Mouse (Mus musculus) CD8-positive naive resting alpha-beta T cell, adult 2 months (primary cell): ENCODE measurements at regions not wholly inside any gene's neighbourhood (a gene's known extent, or its start where the extent isn't known, plus 50 kb on each side); places are given as distances from the start of the nearest gene placed in this dataset.
"Not testable (repeated sequence)": the region's sequence is repeated elsewhere in the genome, so short reads cannot be mapped to it uniquely, and the experiment has no call there.

ENCODE experiments used
- DNase-seq, 2 experiments: peaks; one replicate each; pipeline ENCODE4 v3.0.0; 2022; ENCODE audit warnings: low read depth in 2 of 2, low spot score in 2 of 2

DNA sequence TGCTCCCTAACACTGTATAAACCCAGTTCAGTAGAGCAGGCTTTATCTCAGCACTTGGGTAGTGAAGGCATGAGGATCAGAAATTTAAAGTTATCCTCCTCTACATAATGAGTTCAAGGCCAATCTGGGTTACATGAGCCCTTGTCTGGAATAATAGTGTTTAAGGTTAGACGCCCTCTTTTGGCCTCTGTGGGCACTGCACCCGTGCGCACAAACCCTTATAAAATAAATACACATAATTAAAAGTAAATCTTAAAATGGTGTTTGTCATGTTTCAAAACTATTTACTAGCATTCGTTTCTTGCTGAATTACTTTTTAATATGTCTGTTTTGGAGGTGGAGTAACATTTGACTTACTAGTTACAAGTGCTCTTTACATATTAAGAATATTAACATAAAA lies 271.2 kb downstream of the Cyp26b1 start:
- DNase-seq: no peak

DNA sequence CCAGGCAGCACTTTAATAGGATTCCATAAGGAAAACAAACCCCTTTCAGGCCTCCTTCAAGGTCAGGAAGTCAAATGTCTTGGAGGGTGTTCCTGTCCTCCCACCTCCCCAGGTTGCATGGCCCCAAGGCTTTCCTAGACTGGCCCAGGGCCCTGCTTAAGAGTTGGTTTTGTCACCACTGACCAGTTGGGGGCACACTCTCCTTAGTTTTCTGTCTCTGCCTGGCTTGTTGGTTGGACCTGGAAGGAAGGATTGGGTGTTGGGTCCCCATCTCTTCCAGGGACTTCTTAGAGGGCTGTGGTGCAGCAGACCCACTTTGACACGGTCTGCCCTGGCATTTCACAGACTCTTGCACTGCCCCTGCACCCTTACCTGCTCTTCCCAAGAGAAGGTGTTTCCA lies 273.1 kb downstream of the Cyp26b1 start:
- DNase-seq: no peak

DNA sequence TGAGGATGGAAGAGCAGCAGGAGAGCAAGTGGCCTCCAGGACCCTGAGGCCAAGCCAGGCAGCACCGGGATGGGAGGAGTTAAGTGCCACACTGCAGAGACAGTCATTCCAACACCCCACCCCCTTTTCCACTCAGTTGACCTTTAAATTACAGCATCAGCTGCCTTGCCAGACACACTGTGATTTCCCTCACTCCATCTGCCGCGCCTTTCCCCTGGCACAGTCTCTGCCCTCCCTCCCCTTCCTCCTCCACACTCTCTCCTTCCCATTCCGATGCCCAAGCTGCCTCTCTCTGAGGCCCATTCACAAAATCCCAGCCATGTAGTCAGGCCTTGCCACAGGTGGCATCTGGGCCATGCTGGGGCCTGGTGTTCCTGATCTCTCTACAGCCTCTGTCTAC lies 274.9 kb downstream of the Cyp26b1 start:
- DNase-seq: no peak

DNA sequence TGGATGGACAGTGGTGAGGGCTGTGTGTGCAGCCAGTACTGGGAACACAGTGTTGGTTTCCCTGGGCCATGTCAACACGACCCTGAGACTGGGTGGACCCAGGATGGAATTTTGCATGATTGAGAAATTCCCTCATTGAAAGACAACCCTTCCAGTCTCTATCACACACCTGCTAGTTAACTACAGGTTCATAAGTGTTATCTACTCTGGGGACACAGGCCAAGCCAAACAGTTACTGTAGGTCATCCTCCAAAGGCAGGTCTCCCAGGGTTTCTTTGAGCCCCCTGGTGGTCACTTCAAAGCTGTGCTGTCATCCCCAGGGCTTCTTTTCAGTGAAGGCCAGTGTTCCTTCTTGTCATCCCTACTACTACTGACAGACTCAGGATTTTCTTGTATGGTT lies 276.7 kb downstream of the Cyp26b1 start:
- no peak for DNase-seq

DNA sequence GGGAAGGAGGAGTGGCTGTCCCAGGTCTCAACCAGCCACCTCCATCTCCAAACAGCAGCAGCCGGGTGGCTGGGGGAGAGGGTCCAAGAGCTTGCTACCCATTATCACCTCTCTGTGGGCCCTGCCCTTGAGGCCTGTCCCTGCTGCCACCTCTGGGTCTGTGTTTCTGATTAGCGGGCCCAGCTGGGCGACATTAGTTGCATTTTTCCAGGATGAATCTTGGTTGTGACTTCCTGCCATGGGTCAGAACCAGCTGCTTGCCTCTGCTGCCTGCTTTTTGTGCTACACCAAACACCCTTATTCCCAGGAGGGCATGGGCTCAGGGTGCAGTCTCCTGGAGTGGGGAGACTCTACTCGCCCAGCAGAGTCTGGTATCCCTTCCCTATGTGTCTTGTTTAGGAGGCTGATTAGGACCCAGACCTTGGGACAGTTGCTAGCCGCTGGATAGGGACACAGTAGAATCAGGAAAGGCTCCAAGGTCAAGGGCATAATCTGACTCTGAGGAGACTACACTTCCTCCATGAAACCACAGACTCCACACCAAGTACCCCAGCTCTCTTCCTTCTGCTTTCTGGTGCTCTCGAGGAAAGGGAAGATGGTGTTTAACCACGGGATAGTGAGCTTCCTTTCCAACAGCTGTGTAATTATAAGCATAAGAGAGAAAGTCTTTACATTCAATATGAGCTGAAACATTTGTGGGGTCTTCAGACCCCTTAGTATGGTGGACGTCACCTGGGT lies 278.4 kb downstream of the Cyp26b1 start:
- no peak for DNase-seq

DNA sequence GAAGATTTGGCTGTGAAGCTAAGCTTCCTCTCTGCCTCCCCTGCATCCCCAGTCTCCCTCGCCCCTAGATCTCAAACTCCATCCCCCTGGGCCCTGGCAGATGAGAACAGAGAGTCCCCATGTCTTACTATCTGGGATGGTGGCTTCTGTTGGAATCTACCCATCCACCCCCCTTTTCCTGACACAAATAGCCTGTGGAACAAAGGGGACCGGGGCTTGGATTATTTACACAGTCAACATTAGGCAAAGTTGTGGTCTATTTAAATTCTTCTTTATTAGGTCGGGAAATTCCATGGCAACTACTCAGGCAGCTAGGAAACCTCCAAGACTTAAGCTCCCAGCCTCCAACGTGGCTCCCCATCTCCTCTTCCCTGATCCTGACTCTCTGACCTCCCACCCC lies 279.9 kb downstream of the Cyp26b1 start:
- DNase-seq: no peak

DNA sequence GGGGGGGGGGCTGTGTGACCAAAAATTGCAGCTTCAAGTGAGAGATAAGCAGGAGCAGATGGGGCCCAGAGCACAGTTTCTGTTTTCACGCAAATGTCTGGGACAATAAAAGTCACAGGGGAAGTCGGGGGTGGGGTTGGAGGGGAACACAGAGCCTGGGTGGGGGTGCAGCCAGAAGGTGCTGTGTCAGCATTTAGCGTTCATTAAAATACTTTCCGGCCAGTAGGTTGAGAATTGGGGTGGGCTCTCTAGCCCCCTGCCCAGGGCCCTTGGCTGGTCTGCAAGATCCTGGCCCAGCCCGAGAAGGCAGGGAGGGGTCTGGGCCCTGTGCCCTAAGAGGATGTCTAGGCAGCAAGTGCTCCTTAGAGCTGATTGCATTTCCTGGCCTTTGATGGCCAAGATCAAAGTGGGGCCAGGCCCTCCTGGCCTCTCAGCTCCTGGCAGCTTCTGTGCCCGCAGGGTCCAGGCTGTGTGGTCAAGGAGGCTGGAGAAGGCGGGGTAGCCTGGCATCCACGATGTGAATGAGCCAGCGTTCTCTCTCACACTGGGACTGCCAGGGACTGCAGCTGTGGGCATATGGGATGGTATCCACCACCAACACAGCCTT lies 283.0 kb downstream of the Cyp26b1 start:
- DNase-seq: no peak

DNA sequence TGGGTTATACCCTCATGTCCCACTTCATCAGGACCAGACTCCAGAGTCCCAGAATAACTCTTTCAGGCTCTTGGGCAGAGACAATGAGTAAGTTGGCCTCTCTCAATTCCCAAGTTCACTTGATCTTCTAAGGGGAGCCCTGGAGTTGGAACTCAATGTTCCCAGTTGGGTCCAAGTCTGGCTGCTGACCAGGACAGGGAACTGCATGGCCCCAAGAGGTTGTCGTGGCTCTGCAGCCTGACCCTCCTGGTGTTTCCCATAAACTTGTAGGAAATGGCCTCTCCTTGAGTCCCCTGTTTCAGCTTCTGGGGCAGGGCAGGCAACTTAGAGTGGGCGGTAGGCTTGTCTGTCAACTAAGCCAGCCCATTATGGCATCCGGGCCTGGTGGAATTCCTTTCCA lies 286.2 kb downstream of the Cyp26b1 start:
- DNase-seq: no peak

DNA sequence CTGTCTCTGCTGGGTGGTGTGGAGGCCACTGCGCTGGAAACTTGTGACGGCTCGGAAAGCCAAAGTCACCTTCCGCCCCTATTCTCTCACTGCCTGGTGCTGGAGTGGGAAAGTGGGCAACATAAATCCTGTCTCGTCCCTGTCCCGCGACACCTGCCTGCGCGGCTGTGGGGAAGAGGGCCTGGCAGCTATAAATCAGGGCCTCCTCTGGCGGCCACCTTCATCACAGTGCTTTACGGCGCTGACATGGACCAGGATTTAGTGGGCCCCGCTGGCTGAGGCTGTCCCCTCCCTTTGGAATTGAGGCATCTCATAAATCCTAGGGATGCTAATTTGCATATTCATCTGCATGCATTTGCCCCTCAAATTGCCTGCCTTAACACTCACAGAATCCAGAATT lies 287.1 kb downstream of the Cyp26b1 start:
- no peak for DNase-seq

DNA sequence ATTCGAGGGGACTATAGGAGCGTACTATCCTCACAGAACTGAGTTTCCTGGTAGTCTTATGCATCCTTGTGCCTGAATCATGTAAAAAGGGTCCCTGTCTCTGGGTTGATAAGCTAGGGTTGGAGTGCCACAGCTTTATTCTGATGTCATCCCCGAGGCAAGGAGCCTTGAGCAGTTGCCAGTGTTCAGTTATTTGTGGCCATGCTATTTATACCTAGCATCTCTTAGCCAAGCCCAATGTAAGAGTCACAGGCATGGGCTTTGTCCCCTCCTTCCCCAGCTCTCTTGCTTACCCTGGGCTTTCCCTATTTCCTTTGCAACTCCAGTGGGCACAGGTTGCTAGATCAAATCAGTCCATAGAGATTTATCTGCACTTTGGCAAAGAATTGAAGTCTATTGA lies 288.6 kb downstream of the Cyp26b1 start:
- DNase-seq: no peak

DNA sequence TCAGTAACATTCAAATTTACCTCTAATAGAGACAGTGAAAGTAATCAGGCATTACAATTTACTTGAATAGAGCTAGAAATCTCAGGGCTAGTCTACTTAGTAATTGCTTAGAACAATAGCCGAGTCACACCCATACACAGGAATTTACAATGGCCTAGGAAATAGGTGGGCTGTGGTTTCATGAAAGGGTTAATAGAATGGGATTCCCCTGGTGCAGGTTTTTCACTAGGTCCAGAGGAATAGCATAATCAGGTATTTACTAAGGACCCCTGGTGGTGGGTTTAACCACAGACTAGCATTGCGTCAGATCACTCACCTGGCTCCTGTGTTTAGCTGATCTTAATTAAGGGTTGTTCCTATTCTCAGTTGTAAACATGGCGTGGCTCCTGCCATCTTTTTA lies 290.8 kb downstream of the Cyp26b1 start:
- not testable (repeated sequence) for DNase-seq

DNA sequence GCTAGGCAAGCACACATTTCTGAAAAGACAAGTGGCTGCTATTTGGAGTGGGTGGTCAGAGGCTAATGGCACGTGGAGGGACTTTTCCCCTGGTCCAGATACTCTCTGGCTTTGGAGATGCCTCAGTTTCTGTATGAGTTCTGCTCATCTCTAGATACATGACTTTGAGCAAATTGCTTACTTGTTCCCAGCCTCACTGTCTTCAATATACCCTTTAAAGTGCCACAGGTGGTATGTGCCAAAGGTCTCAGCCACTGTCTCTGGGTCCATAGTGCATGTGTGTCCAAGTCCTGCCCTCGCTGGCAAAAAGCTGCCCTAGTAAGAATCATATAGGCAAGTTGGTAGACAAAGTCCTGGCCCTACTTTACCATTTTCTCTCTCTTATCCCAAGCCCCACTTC lies 291.5 kb downstream of the Dysf start:
- no peak for DNase-seq

DNA sequence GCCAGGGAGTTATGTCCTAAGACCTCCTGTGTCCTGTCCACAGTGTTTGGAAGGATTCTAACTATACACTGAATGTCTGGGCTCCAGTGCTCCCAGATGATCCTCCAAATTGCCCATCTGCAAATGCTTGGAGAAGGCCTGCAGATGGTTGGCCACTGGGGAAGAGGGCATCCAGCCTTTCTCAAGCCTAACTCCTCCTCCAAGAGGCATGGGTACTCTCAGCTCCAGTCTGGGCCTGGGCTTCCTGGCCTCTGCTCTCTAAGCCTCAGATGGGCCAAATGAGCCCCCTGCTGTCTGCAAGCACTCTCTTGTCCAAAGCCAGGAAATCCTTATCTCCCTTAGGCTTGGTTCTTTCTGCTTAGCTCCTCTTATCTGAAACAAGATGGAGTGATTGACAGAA lies 290.8 kb downstream of the Dysf start:
- DNase-seq: no peak

DNA sequence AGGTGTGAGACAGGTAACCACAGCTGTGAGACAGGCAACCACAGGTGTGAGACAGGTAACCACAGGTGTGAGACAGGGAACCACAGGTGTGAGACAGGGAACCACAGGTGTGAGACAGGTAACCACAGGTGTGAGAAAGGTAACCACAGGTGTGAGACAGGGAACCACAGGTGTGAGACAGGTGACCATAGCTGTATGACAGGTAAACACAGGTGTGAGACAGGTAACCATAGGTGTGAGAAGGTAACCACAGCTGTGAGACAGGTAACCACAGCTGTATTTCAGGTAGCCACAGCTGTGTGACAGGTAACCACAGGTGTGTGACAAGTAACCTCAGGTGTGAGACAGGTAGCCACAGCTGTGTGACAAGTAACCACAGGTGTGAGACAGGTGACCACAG lies 265.5 kb downstream of the Dysf start:
- DNase-seq: not testable (repeated sequence)

DNA sequence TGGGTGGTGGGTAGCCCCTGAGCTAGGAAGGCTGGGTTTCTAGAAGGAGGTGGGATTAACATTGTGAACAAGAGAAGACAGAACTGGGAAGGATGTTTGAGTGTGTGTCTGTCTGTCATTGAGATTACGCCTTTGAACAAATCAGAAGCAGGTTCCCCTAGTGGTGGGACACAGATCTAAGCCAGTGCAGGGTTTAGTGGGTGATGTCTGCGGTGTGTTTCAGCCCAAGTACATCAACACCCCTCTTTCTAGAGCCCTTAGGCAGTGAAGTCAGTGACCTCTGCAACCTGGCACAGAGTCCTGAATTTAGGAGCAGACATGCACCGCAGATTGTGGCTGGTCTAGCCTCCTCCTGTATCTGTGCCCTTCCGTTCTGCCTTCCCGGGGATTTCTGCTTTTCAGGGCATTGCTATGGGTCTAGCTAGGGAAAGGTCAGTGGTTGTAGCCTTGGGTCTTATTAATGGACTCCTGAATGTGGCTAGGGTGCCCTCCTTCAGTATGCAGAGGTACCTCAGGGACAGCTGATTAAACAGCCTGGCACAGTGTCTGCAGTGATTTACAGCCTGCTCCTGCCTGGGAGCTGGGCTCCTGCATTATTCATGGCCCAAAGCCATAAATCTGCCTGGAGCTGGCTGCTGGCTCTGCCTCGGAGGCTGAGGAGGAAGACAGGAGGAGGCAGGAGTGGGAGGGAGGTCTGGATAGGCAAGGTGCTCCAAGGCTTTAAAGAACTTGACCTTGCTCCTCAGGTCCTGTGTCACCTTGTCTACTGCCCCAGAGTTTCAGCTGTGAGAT lies 264.3 kb downstream of the Dysf start:
- DNase-seq: no peak

DNA sequence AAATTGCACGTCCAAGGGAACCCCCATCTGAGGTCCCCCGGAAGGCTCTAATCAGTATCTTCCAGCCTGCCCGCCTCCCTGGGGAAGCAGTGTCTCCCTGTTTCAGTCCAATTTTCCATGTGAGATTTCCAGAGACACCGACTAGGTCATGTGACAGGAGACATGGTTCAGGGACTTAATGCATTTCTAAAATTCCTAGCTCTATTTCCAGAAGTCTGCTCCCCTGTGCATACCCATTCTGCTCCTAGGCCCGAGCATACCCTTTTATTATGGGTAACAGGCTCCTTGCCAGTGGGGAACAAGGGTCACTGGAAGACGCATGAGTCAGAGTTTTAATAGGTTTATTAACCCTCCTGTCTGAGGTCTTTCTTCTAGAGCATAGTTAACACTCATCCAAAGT lies 263.6 kb downstream of the Dysf start:
- DNase-seq: no peak

DNA sequence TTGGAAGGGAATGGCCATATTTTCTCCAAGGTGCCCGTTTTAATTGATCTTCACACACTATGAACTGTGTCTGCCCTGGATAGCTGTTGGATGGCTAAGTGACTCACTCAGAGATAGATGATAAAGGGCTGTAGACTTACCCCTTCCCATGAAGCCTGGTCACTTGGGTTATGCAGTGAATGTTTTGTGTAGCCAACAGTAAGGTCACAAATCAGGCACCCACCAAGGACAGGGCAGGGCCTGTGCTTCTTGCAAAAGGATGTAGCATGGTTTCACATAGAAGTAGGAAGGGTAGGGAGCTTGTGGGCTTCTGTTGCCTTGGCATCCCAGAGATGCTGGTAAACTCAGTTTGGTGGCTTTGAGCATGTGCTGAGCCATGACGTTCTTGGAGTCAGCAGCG lies 263.1 kb downstream of the Dysf start:
- no peak for DNase-seq

DNA sequence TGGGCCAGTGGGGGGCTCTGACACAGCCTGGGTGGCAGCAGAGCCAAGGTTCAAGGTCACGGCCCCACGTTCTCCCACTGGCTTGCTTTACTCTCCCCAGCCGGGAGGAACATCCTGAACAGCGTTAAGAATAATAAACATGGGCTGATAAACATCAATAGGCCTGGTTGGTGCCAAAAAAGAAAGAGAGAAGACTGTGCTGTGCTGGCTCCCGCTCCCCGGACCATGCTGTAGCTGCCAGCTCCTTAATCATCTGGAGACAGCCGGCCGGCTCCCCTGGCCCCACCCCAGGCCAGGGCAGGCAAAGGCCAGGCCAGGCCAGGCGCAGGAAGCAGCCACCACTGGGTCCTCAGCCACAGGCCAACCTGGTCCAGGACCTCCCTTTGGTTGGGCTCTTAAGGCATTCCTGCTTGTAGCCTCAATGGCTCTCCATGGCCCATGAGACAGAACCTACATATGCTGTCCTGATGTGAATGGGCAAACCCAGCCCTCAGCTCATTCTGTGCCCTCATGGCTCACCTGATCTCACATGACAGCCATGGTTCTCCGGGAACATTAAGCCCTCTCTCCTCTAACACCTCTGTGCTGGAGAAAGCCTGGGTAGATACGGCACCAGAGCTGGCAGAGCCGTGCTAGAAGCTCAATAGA lies 262.3 kb downstream of the Dysf start:
- no peak for DNase-seq

DNA sequence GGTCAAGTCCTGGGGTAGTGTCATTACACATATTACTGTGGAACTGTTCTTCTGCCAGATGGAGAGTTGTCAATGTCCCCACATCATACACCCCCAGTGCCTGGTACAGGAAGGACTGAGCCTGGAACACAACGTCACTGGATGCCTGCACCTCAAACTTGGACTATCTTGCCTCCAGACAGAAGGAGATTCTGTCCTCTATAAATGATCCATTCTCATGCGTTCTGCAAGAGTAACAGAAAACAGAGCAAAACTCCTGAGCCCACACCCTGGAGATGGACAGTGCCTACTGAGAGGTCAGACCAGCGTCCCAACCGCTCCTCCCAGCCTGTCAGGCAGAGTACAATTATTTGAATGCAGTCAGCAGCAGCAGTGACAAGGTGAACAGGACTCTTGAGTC lies 261.1 kb downstream of the Dysf start:
- no peak for DNase-seq

DNA sequence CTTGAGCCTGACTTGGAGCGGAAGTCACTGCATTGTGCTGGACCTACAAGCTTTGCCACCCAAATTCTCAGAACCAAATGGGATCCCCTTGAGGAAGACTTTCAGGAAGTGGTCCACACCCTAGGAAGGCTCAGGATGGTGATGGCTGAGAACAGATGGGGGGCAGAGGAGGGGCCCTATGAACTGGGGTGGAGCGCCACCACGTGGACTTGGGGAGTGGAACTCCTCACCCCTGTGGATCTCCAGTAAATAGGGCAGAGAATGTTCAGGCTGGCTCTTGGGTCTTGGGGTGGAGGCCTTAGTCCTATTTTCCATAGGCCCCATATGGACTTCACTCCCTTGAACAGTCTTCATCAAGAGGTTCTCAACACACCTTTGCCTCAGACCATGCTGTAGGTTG lies 260.6 kb downstream of the Dysf start:
- no peak for DNase-seq

DNA sequence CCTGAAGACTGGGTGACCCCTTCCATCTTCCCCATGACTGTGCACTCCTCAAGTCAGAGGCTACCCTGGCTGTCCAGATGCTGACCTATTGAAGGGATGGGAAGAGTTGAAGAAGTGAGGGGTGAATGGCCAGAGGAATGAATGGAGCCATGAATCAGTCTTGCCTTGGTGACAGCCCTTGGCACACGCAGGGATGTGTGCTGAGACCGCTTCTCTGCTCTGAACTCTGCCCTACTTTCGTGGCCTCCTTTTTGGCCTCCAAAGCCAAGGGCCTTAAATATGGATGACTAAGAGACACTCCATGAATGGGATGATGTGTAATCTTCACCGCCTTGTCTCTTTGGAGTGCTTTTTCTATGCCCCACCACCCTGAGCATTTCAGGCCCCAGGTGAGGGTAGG lies 259.7 kb downstream of the Dysf start:
- DNase-seq: no peak

DNA sequence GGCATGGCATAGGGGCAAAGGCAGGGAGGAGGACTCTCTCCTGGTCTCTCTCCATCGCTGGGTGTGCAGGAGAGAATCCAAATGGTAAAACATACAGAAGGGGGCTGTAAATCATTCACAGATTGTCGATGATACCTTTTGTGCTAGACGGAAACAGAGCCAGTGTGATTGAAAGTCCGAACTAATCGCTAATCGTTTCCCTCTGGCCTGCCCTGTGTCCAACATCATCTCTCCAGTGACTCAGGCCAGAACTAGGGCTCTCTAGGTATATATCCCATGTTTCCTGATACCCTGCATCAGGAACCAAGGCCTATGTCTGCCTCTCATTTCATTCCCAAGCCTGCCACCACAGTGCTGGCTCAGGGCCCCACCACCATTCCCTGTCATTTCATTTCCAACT lies 259.1 kb downstream of the Dysf start:
- no peak for DNase-seq
